Mouse (Mus musculus): Measurements from ENCODE around the gene Ostf1.

The Ostf1 gene

GRCm38 (mm10) chr19:18631644-18632219 lies at the start of gene Ostf1, which contains the start of gene Nmrk1:
Gene Ostf1, minus strand, starts transcription at chr19:18631823.
Gene Nmrk1, plus strand, starts transcription at chr19:18631950.
- in situ Hi-C loops (cut with MboI) = no loop called here

- in situ Hi-C loops (cut with MboI) = no loop called here
Observed at GRCm38 (mm10) chr19:18673116-18673515, 41.5 kb upstream of the Ostf1 start.

GRCm38 (mm10) chr19:18672498-18672897 lies 40.9 kb upstream of the Ostf1 start:
- in situ Hi-C loops (cut with MboI) = no loop called here

- in situ Hi-C loops (cut with MboI) = no loop called here
Observed at GRCm38 (mm10) chr19:18671056-18671741, 39.6 kb upstream of the Ostf1 start.

GRCm38 (mm10) chr19:18670608-18671007 lies 39.0 kb upstream of the Ostf1 start, which contains the start of gene Carnmt1:
Gene Carnmt1, plus strand, starts transcription at chr19:18670764.
- in situ Hi-C loops (cut with MboI) = no loop called here

- in situ Hi-C loops (cut with MboI) = no loop called here
Observed at GRCm38 (mm10) chr19:18669551-18669950, 37.9 kb upstream of the Ostf1 start.

GRCm38 (mm10) chr19:18666966-18667365 lies 35.3 kb upstream of the Ostf1 start:
- in situ Hi-C loops (cut with MboI) = no loop called here

- in situ Hi-C loops (cut with MboI) = no loop called here
Observed at GRCm38 (mm10) chr19:18663904-18664303, 32.3 kb upstream of the Ostf1 start.

- in situ Hi-C loops (cut with MboI) = no loop called here
Observed at GRCm38 (mm10) chr19:18661683-18662082, 30.1 kb upstream of the Ostf1 start.

- in situ Hi-C loops (cut with MboI) = no loop called here
Observed at GRCm38 (mm10) chr19:18660466-18660865, 28.8 kb upstream of the Ostf1 start.

GRCm38 (mm10) chr19:18659349-18659748 lies 27.7 kb upstream of the Ostf1 start:
- in situ Hi-C loops (cut with MboI) = no loop called here

- in situ Hi-C loops (cut with MboI) = no loop called here
Observed at GRCm38 (mm10) chr19:18658473-18658872, 26.9 kb upstream of the Ostf1 start.

GRCm38 (mm10) chr19:18655999-18656398 lies 24.4 kb upstream of the Ostf1 start:
- in situ Hi-C loops (cut with MboI) = no loop called here

GRCm38 (mm10) chr19:18654984-18655383 lies 23.4 kb upstream of the Ostf1 start:
- in situ Hi-C loops (cut with MboI) = no loop called here

GRCm38 (mm10) chr19:18654330-18654729 lies 22.7 kb upstream of the Ostf1 start:
- in situ Hi-C loops (cut with MboI) = no loop called here

- in situ Hi-C loops (cut with MboI) = no loop called here
Observed at GRCm38 (mm10) chr19:18653058-18653457, 21.4 kb upstream of the Ostf1 start.

- in situ Hi-C loops (cut with MboI) = no loop called here
Observed at GRCm38 (mm10) chr19:18652592-18652991, 21.0 kb upstream of the Ostf1 start.

- in situ Hi-C loops (cut with MboI) = no loop called here
Observed at GRCm38 (mm10) chr19:18650473-18650872, 18.9 kb upstream of the Ostf1 start.

- in situ Hi-C loops (cut with MboI) = no loop called here
Observed at GRCm38 (mm10) chr19:18649955-18650354, 18.3 kb upstream of the Ostf1 start.

- in situ Hi-C loops (cut with MboI) = no loop called here
Observed at GRCm38 (mm10) chr19:18648558-18648945, 16.9 kb upstream of the Ostf1 start.

GRCm38 (mm10) chr19:18647775-18648557 lies 16.3 kb upstream of the Ostf1 start:
- in situ Hi-C loops (cut with MboI) = no loop called here

- in situ Hi-C loops (cut with MboI) = no loop called here
Observed at GRCm38 (mm10) chr19:18646853-18647420, 15.3 kb upstream of the Ostf1 start.
